Mouse (Mus musculus) midbrain, postnatal 0 days (tissue): Measurements from ENCODE around the gene Trub1. TPM values are rescaled to one million over a fixed set of nuclear protein-coding genes. Genes with fewer than 3 reads are reported as not detected.

Experiments used
- ATAC-seq: fragments of 200-750 bp; cut with Nextera tagmentation; 2 replicates; pipeline ENCODE4 v1.8.0; 2017; ENCODE audit warnings: moderate number of reproducible peaks, mild to moderate bottlenecking, moderate TSS enrichment, moderate library complexity; ENCODE audit not compliant: low FRiP score
- DNase-seq: peaks from one replicate; pipeline ENCODE4 v3.0.0-alpha.2; 2015; ENCODE audit warnings: low spot score
- H3K27ac ChIP-seq: fragments of 300-500 bp; sonication (generic); 2 replicates; pipeline ENCODE4 v1.5.1; 2014; ENCODE audit warnings: low read depth, mild to moderate bottlenecking, low read length, mixed read lengths
- H3K27me3 ChIP-seq: fragments of 300-500 bp; sonication (generic); 2 replicates; pipeline ENCODE4 v1.6.1; 2014; ENCODE audit warnings: low read length, control low read depth, mixed read lengths; ENCODE audit not compliant: insufficient read depth
- H3K36me3 ChIP-seq: fragments of 300-500 bp; sonication (generic); 2 replicates; pipeline ENCODE4 v1.6.1; 2014; ENCODE audit warnings: low read length, control low read depth, mixed read lengths; ENCODE audit not compliant: insufficient read depth
- H3K4me1 ChIP-seq: fragments of 300-500 bp; sonication (generic); 2 replicates; pipeline ENCODE4 v1.6.1; 2014; ENCODE audit warnings: mild to moderate bottlenecking, control low read depth, antibody characterized with exemption, low read length, mixed read lengths; ENCODE audit not compliant: insufficient read depth
- H3K4me2 ChIP-seq: fragments of 300-500 bp; sonication (generic); 2 replicates; pipeline ENCODE4 v1.6.1; 2014; ENCODE audit warnings: low read depth, mild to moderate bottlenecking, low read length, mixed read lengths; ENCODE audit not compliant: poor library complexity, severe bottlenecking
- H3K4me3 ChIP-seq: fragments of 300-500 bp; sonication (generic); 2 replicates; pipeline ENCODE4 v1.5.1; 2014; ENCODE audit warnings: low read depth, mild to moderate bottlenecking, low read length, moderate library complexity
- H3K9ac ChIP-seq: fragments of 300-500 bp; sonication (generic); replicated peaks from 2 replicates; pipeline ENCODE4 v1.6.1; 2014; ENCODE audit warnings: mild to moderate bottlenecking, low read length, moderate library complexity, mixed read lengths; ENCODE audit not compliant: poor library complexity, severe bottlenecking
- H3K9me3 ChIP-seq: fragments of 300-500 bp; sonication (generic); 2 replicates; pipeline ENCODE4 v1.6.1; 2016; ENCODE audit warnings: low read length, control low read depth
- CTCF ChIP-seq: IDR thresholded peaks from 2 replicates; pipeline ENCODE4 v1.5.1; 2016; ENCODE audit warnings: antibody characterized with exemption, mild to moderate bottlenecking
- WGBS: fragments of 180-500 bp; shearing (Covaris S2); extraction: QIAGEN DNeasy Blood & Tissue Kit; methylation state at CpG from one replicate; pipeline ENCODE4 v1.1.7; 2014; 5-methylcytosine and 5-hydroxymethylcytosine counted together
- polyA plus RNA-seq: library from polyadenylated mRNA; unstranded; fragments of >200 nt; fragmentation: Nextera tagmentation; extraction: Ambion mirVana; gene quantifications from 2 replicates; pipeline ENCODE4 v1.2.1, GENCODE M21; 2015
- total RNA-seq: library from RNA; depleted of rRNA; stranded (reverse); fragments of >200 nt; gene quantifications from 2 replicates; pipeline ENCODE4 v1.2.3, GENCODE M21; 2014

Gene Trub1
- total and polyA plus RNA-seq, 2 experiments from 2014 or later = 18.3 to 18.5 TPM

- Histone ChIP-seq H3K4me3 (no peak overlapping the region), H3K4me2 (no peak overlapping the region), H3K9me3 (no peaks in the 10 kb centered on the region), H3K9ac (no peak overlapping the region), H3K4me1 (no peaks in the 10 kb centered on the region; the same call in 1 of the 2 replicates), H3K27me3 (no peaks in the 10 kb centered on the region), H3K27ac (no peak overlapping the region), H3K36me3 (no peaks in the 10 kb centered on the region)
- no peak for ATAC-seq
- TF ChIP-seq CTCF = no peak
- 51% methylated on average over 25 of the region's 25 CpGs for WGBS
- no peak for DNase-seq
Observed at GRCm38 (mm10) chr19:57505048-57505932, 52.6 kb downstream of the Trub1 start.

- no peaks in the 10 kb centered on the region; the same call in 1 of the 2 replicates for H3K4me1 ChIP-seq
- WGBS = 39% methylated on average over 5 of the region's 5 CpGs
- DNase-seq (no peak), ATAC-seq (no peak)
- no peak overlapping the region for H3K9ac ChIP-seq
- H3K4me2 ChIP-seq = no peak overlapping the region
- TF ChIP-seq CTCF = no peak
- H3K27me3 ChIP-seq = no peaks in the 10 kb centered on the region
- H3K27ac ChIP-seq = no peak overlapping the region
- H3K36me3 ChIP-seq = no peaks in the 10 kb centered on the region
- H3K4me3 ChIP-seq = no peak overlapping the region
- no peaks in the 10 kb centered on the region for H3K9me3 ChIP-seq
Observed at GRCm38 (mm10) chr19:57506591-57506990, 53.9 kb downstream of the Trub1 start.

GRCm38 (mm10) chr19:57508261-57508788 is 55.6 kb downstream of the Trub1 start:
- Histone ChIP-seq H3K4me1 (no peaks in the 10 kb centered on the region; the same call in 1 of the 2 replicates), H3K9me3 (no peaks in the 10 kb centered on the region), H3K27ac (no peak overlapping the region), H3K9ac (no peak overlapping the region), H3K4me2 (no peak overlapping the region), H3K36me3 (no peaks in the 10 kb centered on the region), H3K4me3 (no peak overlapping the region), H3K27me3 (no peaks in the 10 kb centered on the region)
- no peak for TF ChIP-seq CTCF
- 80% methylated on average over 11 of the region's 11 CpGs for WGBS
- DNase-seq = no peak
- ATAC-seq = no peak

DNA sequence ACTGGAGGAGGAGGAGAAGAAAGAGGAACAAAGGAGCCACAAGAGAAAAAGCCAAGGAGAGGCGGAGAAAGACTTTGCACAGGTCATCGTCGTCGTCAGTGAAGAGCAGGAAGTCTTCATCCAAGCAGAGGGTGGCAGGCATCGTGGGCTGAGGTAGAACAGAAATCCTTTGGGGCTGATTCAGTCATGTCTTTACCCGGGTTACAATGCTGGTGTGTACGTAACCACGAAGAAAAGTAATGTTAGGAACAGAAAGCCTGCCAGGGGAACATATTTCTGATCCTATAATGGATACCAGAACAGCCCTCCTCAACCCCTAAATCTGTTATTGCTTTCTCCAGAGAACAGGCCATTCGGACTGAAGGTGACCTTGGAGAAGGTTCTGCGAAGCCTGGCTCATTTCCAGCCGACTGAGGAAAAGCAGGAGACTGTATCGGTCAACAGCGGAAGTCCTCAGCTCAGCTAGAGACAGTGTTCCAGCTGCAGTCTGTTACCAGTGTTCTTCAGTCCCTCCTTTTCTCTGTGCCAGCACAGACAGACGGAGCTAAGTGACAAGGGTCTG is 57.1 kb downstream of the Trub1 start:
- ATAC-seq = no peak

DNA sequence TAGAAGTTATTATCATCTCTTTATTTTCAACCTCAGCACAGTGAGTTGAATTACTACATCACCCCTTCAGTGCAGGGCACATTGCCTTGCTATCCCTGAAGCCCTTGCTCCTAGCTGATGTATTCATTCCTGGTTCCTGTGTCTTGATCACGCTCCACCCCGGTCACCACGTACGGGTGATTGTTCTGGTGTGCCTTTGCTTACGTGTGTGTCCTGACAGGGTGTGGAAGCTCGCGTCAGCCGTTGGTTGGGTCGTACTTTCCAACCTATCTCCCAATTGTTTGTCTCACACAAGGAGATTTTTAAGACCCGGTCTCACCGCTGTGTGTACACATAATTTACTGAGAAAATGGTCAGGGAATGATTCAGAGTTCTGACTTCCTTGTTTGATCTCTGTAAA is 58.1 kb downstream of the Trub1 start:
- 95% methylated on average over 11 of the region's 11 CpGs for WGBS

More for the DNA sequence above, 57.1 kb downstream of the Trub1 start:
- Histone ChIP-seq H3K27me3 (no peaks in the 10 kb centered on the region), H3K4me3 (no peak overlapping the region), H3K36me3 (no peaks in the 10 kb centered on the region), H3K4me2 (no peak overlapping the region), H3K27ac (no peak overlapping the region), H3K9ac (no peak overlapping the region), H3K4me1 (no peaks in the 10 kb centered on the region; the same call in 1 of the 2 replicates), H3K9me3 (no peaks in the 10 kb centered on the region)
- TF ChIP-seq CTCF = no peak
- peak; percentile 28 for DNase-seq
- WGBS = 74% methylated on average over 14 of the region's 14 CpGs

DNA sequence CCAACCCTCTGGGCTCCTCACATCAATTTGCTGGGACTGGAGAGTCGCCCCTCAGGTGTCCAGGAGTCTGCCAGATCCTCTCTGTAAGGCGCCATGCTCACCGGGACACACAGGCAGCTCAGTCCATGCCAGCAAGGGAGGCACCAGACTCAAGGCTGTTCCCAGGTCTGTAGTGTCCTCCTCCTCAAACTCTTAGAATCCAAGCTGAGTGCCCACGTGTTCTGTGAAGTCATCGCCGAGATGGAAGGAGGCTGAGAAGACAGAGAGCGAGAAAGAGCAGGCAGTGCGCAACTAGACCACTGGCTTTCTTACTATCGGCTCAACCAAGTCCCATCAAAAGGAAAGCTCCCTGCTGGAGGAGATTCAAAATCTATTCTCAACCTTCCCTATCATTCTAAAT is 60.4 kb downstream of the Trub1 start:
- TF ChIP-seq CTCF = no peak
- Histone ChIP-seq H3K27ac (no peak overlapping the region), H3K9ac (no peak overlapping the region), H3K4me1 (no peaks in the 10 kb centered on the region; the same call in 1 of the 2 replicates), H3K4me2 (no peak overlapping the region), H3K36me3 (no peaks in the 10 kb centered on the region), H3K4me3 (no peak overlapping the region), H3K27me3 (no peaks in the 10 kb centered on the region), H3K9me3 (no peaks in the 10 kb centered on the region)
- DNase-seq (no peak), ATAC-seq (no peak)
- 88% methylated on average over 9 of the region's 9 CpGs for WGBS

More for the DNA sequence above, 58.1 kb downstream of the Trub1 start:
- H3K4me1 ChIP-seq = no peaks in the 10 kb centered on the region; the same call in 1 of the 2 replicates
- TF ChIP-seq CTCF = no peak
- ATAC-seq (no peak), DNase-seq (no peak)
- no peaks in the 10 kb centered on the region for H3K27me3 ChIP-seq
- no peaks in the 10 kb centered on the region for H3K36me3 ChIP-seq
- no peak overlapping the region for H3K9ac ChIP-seq
- no peak overlapping the region for H3K27ac ChIP-seq
- H3K4me2 ChIP-seq = no peak overlapping the region
- no peaks in the 10 kb centered on the region for H3K9me3 ChIP-seq
- no peak overlapping the region for H3K4me3 ChIP-seq
